Mouse (Mus musculus) liver, embryonic 11.5 days (tissue): ENCODE measurements around the gene Kcnh2. TPM values are rescaled to one million over a fixed set of nuclear protein-coding genes. Genes with fewer than 3 reads are reported as not detected.

ENCODE experiments used
- ATAC-seq: fragments of 200-750 bp; cut with Nextera tagmentation; replicated peaks from 2 replicates; pipeline ENCODE4 v1.8.0; 2017; ENCODE audit warnings: moderate number of reproducible peaks, mild to moderate bottlenecking, moderate TSS enrichment, moderate library complexity; ENCODE audit not compliant: low FRiP score
- DNase-seq: peaks from one replicate; pipeline ENCODE4 v3.0.0-alpha.2; 2017; ENCODE audit warnings: low spot score
- H3K27ac ChIP-seq: fragments of 300-500 bp; sonication (generic); 2 replicates; pipeline ENCODE4 v1.5.1; 2014; ENCODE audit warnings: mild to moderate bottlenecking, low read depth, low read length, control low read depth
- H3K27me3 ChIP-seq: fragments of 300-500 bp; sonication (generic); replicated peaks from 2 replicates; pipeline ENCODE4 v1.6.1; 2014; ENCODE audit warnings: low read length, mixed read lengths; ENCODE audit not compliant: control insufficient read depth, insufficient read depth
- H3K36me3 ChIP-seq: fragments of 300-500 bp; sonication (generic); 2 replicates; pipeline ENCODE4 v1.6.1; 2014; ENCODE audit warnings: mild to moderate bottlenecking, low read length, moderate library complexity, mixed read lengths; ENCODE audit not compliant: control insufficient read depth, insufficient read depth
- H3K4me1 ChIP-seq: fragments of 300-500 bp; sonication (generic); replicated peaks from 2 replicates; pipeline ENCODE4 v1.6.1; 2014; ENCODE audit warnings: low read length, mixed read lengths; ENCODE audit not compliant: control insufficient read depth, insufficient read depth
- H3K4me2 ChIP-seq: fragments of 300-500 bp; sonication (generic); 2 replicates; pipeline ENCODE4 v1.6.1; 2014; ENCODE audit warnings: mild to moderate bottlenecking, control low read depth, moderate library complexity
- H3K4me3 ChIP-seq: fragments of 300-500 bp; sonication (generic); 2 replicates; pipeline ENCODE4 v1.5.1; 2014; ENCODE audit warnings: low read depth, low read length, control low read depth
- H3K9ac ChIP-seq: fragments of 300-500 bp; sonication (generic); 2 replicates; pipeline ENCODE4 v1.6.1; 2014; ENCODE audit warnings: low read depth, low read length, control low read depth
- H3K9me3 ChIP-seq: fragments of 300-500 bp; sonication (generic); 2 replicates; pipeline ENCODE4 v1.6.1; 2016; ENCODE audit warnings: low read length, inconsistent platforms, mixed read lengths; ENCODE audit not compliant: control insufficient read depth
- WGBS: fragments of 180-500 bp; shearing (Covaris S2); extraction: QIAGEN DNeasy Blood & Tissue Kit; methylation state at CpG from one replicate; pipeline ENCODE4 v1.1.7; 2014; 5-methylcytosine and 5-hydroxymethylcytosine counted together
- polyA plus RNA-seq: library from polyadenylated mRNA; unstranded; fragments of >200 nt; fragmentation: Nextera tagmentation; extraction: Ambion mirVana; gene quantifications from 2 replicates; pipeline ENCODE4 v1.2.1, GENCODE M21; 2014

The Kcnh2 gene
- polyA plus RNA-seq, 1 experiment from 2014 or later, result 3.8 TPM

GRCm38 (mm10) chr5:24280523-24280922, 70.9 kb downstream of the Kcnh2 start:
- no peaks in the 10 kb centered on the region for H3K4me1 ChIP-seq

GRCm38 (mm10) chr5:24279527-24279926, 71.9 kb downstream of the Kcnh2 start:
- Histone ChIP-seq H3K9me3 (no peaks in the 10 kb centered on the region), H3K27me3 (no peaks in the 10 kb centered on the region), H3K27ac (no peak overlapping the region), H3K4me1 (no peaks in the 10 kb centered on the region), H3K4me3 (no peak overlapping the region), H3K36me3 (no peaks in the 10 kb centered on the region), H3K4me2 (no peak overlapping the region), H3K9ac (no peak overlapping the region)
- 72% methylated on average over 4 of the region's 4 CpGs for WGBS
- DNase-seq, result no peak
- no peak for ATAC-seq

More at GRCm38 (mm10) chr5:24280523-24280922, 70.9 kb downstream of the Kcnh2 start:
- Histone ChIP-seq H3K4me3 (no peak overlapping the region), H3K9ac (no peak overlapping the region), H3K27me3 (no peaks in the 10 kb centered on the region), H3K4me2 (no peak overlapping the region), H3K36me3 (no peaks in the 10 kb centered on the region), H3K9me3 (no peaks in the 10 kb centered on the region), H3K27ac (no peak overlapping the region)
- 70% methylated on average over 2 of the region's 2 CpGs for WGBS
- ATAC-seq, result no peak
- DNase-seq, result no peak

GRCm38 (mm10) chr5:24278206-24278605, 73.2 kb downstream of the Kcnh2 start:
- 78% methylated on average over 10 of the region's 10 CpGs for WGBS
- H3K27ac ChIP-seq, result no peak overlapping the region
- H3K9ac ChIP-seq, result no peak overlapping the region
- H3K4me3 ChIP-seq, result no peak overlapping the region
- no peaks in the 10 kb centered on the region for H3K36me3 ChIP-seq
- H3K4me2 ChIP-seq, result no peak overlapping the region
- H3K27me3 ChIP-seq, result no peaks in the 10 kb centered on the region
- H3K9me3 ChIP-seq, result no peaks in the 10 kb centered on the region
- no peaks in the 10 kb centered on the region for H3K4me1 ChIP-seq
- DNase-seq, result no peak
- no peak for ATAC-seq

GRCm38 (mm10) chr5:24273683-24274621, 77.5 kb downstream of the Kcnh2 start:
- 55% methylated on average over 9 of the region's 9 CpGs for WGBS
- no peak overlapping the region for H3K4me3 ChIP-seq
- no peak overlapping the region for H3K4me2 ChIP-seq
- H3K4me1 ChIP-seq, result no peaks in the 10 kb centered on the region
- H3K9me3 ChIP-seq, result no peaks in the 10 kb centered on the region
- ATAC-seq (no peak), DNase-seq (no peak)
- no peak overlapping the region for H3K27ac ChIP-seq
- no peak overlapping the region for H3K9ac ChIP-seq
- no peaks in the 10 kb centered on the region for H3K27me3 ChIP-seq
- H3K36me3 ChIP-seq, result no peaks in the 10 kb centered on the region

GRCm38 (mm10) chr5:24270941-24271340, 80.5 kb downstream of the Kcnh2 start:
- H3K9me3 ChIP-seq, result no peaks in the 10 kb centered on the region
- no peak for ATAC-seq
- WGBS, result 67% methylated on average over 4 of the region's 4 CpGs

More at GRCm38 (mm10) chr5:24270941-24271340, 80.5 kb downstream of the Kcnh2 start:
- no peaks in the 10 kb centered on the region for H3K27me3 ChIP-seq
- H3K4me3 ChIP-seq, result no peak overlapping the region
- no peaks in the 10 kb centered on the region for H3K36me3 ChIP-seq
- no peak overlapping the region for H3K27ac ChIP-seq
- DNase-seq, result no peak
- no peak overlapping the region for H3K9ac ChIP-seq
- 0 out of 2 replicates have a peak, but pooled peaks cover under 1% of the 10 kb centered on the region for H3K4me1 ChIP-seq
- H3K4me2 ChIP-seq, result no peak overlapping the region

Other genes with a start within 250 kb of the Kcnh2 start
- gene Nupl2, start 186.6 kb downstream of the Kcnh2 start, polyA plus RNA-seq, result 18.7 and 20.5 TPM in 2 replicates
- 6.4 and 7.2 TPM in 2 replicates for gene Nos3, start 13.2 kb upstream of the Kcnh2 start, polyA plus RNA-seq
- gene Atg9b, start 40.5 kb upstream of the Kcnh2 start, polyA plus RNA-seq, result 0.75 and 1.0 TPM in 2 replicates
- 54.6 and 55.2 TPM in 2 replicates for gene Abcb8, start 42.1 kb upstream of the Kcnh2 start, polyA plus RNA-seq
- gene Asic3, start 61.8 kb upstream of the Kcnh2 start, polyA plus RNA-seq, result 0.19 TPM in 1 of 2 replicates, not detected in the other
- gene Cdk5, start 71.9 kb upstream of the Kcnh2 start, polyA plus RNA-seq, result 25.2 and 25.9 TPM in 2 replicates
- gene Slc4a2, start 72.2 kb upstream of the Kcnh2 start, polyA plus RNA-seq, result 20.5 and 22.4 TPM in 2 replicates
- gene Fastk, start 93.7 kb upstream of the Kcnh2 start, polyA plus RNA-seq, result 95.1 and 101 TPM in 2 replicates
- 12.3 and 12.4 TPM in 2 replicates for gene Tmub1, start 96.2 kb upstream of the Kcnh2 start, polyA plus RNA-seq
- gene Agap3, start 100.6 kb upstream of the Kcnh2 start, polyA plus RNA-seq, result 29.4 and 30.6 TPM in 2 replicates
- gene Gbx1, start 175.6 kb upstream of the Kcnh2 start, polyA plus RNA-seq, result 0.04 TPM in 1 of 2 replicates, not detected in the other
- gene Asb10, start 189.4 kb upstream of the Kcnh2 start, polyA plus RNA-seq, result 0.23 and 0.30 TPM in 2 replicates
- gene 4931409K22Rik, start 205.2 kb upstream of the Kcnh2 start, polyA plus RNA-seq, result 0.18 TPM in 1 of 2 replicates, not detected in the other
- gene Abcf2, start 225.9 kb upstream of the Kcnh2 start, polyA plus RNA-seq, result 122 and 144 TPM in 2 replicates
- 14.6 TPM in 2 replicates for gene Chpf2, start 235.1 kb upstream of the Kcnh2 start, polyA plus RNA-seq